Mouse (Mus musculus) left cerebral cortex, postnatal 14 days (tissue): ENCODE measurements around the gene Fut2. TPM values are rescaled to one million over a fixed set of nuclear protein-coding genes. Genes with fewer than 3 reads are reported as not detected.

Source experiments
- DNase-seq, 2 experiments: peaks; one replicate each; pipeline ENCODE4 v3.0.0; 2021 to 2022; ENCODE audit warnings: low spot score in 2 of 2, mixed read lengths in 1 of 2
- intact Hi-C: fragments of 180-260 bp; cut with DNase I; formaldehyde crosslinking; loops from one replicate; pipeline ENCODE4 v1.15.1; 2025
- total RNA-seq, 2 experiments: library from RNA; stranded (reverse); gene quantifications; 2 replicates each; pipeline ENCODE4 v1.2.3; 2021

Fut2 gene
- total RNA-seq, 2 experiments from 2014 or later, result 0.19 to 0.46 TPM

GRCm38 (mm10) chr7:45644183-45644582 is 22.0 kb downstream of the Fut2 start:
- DNase-seq, result peak; percentile 64 to 88
- intact Hi-C loops, result loop anchor here (5.0 kb wide), 1 partner anchor 53 kb away; the partner anchor contains the start of gene Car11

DNA sequence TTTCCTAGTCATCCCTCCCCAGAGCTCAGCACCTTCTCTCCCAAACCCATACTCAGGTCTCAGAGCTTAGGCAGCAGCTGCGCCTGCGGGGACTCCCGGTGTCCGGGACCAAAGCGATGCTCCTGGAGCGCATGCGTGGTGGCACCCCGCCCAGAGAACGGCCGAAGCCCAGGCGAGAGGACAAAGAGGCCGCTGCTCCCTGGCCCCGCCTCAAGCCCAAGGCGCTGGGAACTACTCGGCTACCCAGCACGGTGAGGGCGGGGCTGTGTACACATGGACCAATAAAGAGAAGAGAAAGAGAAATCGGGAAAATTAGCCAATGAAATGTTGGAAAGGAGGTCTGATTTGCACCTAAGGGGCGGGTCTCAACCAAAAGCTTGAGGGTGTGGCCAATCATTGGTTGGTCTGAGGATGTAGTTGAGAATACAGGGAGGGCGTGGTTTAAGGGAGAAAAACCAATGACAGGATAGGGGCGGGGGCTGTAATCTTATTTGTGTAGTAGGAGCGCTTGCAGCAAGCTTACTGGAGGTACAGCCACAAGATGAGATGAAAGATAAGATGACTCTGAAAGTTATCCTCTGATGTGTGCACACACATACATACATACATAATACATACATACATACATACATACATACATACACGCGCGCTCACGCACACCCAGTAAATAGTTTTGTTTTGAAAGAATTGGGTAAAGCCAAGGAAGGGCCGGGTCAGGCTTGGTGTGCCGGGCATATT is 22.6 kb downstream of the Fut2 start:
- peak; percentile 86 to 97 for DNase-seq
- intact Hi-C loops, result loop anchor here (5.0 kb wide), 1 partner anchor 54 kb away; the partner anchor contains the start of gene Car11

DNA sequence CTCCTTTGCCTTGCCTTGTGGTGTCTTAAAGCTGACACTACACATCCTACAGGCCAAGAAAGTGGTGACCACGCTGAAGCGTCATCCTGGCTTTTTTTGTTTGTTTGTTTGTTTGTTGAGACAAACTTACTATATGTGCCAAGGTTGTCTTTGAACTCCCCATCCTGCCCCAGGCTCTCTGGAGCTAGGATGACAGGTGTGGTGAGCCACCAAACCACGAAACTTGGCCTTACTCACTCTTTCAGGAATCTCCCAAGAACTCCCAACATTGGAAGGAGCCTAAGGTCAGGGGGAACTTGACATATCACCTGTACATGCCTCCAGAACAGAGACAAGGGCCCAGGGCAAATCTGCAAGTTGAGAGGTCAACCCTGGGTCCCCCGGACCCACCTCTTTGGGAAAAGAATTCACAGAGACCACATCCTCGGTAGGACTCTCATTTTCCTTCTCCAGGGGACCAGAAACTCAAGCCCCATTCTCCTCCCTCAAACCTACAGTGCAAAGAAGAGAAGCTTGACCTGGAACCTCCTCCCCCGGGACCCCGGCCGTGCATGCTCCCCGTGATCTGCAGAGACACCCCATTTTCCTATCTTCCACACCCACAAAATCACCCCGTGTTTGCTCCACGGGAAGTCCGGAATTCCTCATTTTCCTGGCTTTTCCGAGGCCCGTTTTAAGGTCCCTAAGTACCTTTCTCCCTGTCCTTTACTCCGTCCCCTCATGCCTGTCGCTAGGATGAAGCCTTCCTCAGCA is 23.5 kb downstream of the Fut2 start:
- DNase-seq, result no peak
- intact Hi-C loops, result loop anchor here (5.0 kb wide), 1 partner anchor 55 kb away; the partner anchor contains the start of gene Car11

DNA sequence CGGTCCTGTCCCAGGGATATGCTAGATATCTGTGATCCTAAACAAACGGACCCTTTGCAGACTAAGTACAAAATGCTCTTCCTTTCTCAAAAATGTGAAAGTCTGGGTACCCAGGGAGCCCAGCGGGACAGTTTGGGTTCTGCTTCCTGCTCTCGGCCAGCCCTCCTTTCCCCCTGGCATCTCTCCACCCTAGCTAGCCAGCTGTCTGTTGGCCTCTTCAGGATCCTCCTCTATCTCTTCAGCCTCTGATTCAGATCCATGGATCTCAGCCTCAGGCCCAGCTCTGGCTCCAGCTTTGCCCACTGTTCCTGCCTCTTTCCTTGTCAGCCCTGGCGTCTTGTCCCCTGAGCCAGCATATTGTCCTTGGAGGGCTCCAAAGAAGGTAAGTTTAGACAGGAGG is 24.1 kb downstream of the Fut2 start:
- intact Hi-C loops, result loop anchor here (5.0 kb wide), 1 partner anchor 55 kb away; the partner anchor contains the start of gene Car11
- no peak for DNase-seq

DNA sequence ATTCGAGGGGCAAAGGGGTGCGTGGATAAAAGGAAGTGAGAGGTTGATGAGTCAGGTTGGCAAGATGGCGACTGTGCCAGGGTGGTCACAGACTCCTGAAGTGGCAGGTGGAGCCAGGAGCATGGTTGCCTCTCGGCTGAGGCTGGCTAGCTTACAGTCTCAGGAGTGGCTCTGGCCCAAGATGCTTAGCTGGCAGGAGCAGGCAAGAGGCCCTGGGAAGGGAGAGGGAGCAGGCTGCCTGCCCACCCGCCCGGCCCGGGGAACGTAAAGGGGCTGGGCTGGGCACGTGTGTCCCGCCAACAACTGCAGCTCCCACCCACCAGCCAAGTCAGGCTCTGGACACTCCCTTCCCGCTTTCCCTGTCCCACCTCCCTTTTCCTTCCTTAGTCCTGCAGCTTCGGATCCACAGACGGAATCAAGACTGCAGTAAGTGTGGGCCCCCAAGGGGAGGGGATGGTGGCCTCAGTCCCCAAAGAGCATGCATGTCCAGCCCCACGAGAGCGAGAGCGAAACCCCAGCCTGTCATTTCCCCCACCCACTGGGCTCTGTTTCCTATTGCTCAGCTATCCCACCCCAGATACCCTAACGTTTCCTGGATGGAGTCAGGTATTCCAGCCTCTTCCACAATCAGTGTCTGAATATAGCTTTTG is 24.7 kb downstream of the Fut2 start:
- intact Hi-C loops, result loop anchor here (5.0 kb wide), 1 partner anchor 56 kb away; the partner anchor contains the start of gene Car11
- no peak for DNase-seq

- no peak for DNase-seq
- intact Hi-C loops, result loop anchor here (5.0 kb wide), 1 partner anchor 57 kb away; the partner anchor contains the start of gene Car11
These were observed 25.8 kb downstream of the Fut2 start for GRCm38 (mm10) chr7:45640191-45640957.

DNA sequence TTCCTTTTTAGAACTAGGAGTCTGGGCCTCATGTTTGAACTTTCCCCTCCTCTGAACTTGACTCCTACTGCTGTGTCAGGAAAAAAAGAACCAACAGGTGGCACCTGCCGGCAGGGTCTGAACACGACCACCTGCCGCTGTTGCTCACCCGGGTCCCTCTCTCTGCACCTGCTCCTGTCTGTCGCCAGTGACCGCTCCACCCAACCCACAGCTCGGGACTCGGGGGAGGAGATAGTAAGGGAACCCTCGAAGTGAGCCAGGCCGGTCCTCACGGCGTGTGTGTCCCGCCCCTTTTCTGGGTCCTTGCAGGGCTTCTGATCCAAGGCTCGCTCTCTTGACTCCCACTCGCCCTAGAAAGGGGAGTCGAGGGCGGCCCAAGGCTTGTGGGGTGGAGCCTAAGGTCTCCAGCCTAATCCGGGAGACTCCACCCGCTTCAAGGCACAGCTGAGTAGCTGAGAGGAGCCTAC is 26.6 kb downstream of the Fut2 start, which contains the start of gene Mamstr:
Gene Mamstr (plus strand): TSS at position 417 of the 467 bp plus-strand sequence.
- intact Hi-C loops, result loop anchor here (5.0 kb wide), 1 partner anchor 58 kb away; the partner anchor contains the start of gene Car11
- no peak for DNase-seq

GRCm38 (mm10) chr7:45638623-45639401 is 27.4 kb downstream of the Fut2 start:
- intact Hi-C loops, result no loop called here
- peak; percentile 97 to 98 for DNase-seq

- intact Hi-C loops, result no loop called here
- no peak for DNase-seq
These were observed 28.5 kb downstream of the Fut2 start for GRCm38 (mm10) chr7:45637710-45638109.

DNA sequence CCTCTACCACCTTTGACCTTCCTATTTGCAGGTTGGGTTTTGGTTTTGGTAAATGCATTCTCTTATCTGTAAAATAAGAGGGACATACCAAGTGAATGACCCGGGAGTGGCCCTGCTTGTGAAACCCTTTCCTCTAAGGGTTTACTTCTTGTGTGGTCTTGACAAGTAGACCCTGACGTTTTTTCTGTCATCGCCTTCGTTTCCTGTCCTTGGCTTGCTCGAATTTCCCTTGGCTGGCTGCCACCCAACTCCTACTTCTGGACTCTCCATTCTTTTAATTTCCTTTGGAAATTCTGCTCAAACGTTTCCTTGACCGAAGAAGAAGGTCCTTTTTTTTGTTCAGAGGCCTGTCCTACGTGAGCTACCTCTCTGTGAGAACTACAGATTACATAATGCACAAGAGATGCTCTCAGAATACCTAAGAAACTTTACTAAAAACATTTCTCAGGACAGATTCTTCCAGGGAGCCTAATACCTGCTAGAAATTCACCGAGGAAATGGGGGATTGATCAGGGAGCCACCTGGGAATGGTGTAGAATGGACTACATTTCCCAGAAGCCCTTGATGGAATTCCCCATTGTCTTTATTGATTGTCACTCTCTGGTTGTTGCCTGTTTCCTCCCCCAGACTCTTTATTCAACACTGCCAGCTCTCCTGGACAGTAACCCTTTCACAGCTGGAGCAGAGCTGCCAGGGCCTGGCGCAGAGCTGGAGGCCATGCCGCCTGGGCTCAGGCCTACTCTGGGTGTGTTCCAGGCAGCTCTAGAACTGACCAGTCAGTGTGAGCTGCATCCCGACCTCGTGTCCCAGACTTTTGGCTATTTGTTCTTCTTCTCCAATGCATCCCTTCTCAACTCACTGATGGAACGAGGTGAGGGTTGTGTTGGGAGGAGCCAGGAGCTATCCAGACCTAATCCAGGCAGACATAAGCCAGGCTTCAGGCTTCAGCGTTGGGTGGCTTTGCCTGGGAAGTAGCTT is 30.2 kb downstream of the Fut2 start:
- intact Hi-C loops, result no loop called here

DNA sequence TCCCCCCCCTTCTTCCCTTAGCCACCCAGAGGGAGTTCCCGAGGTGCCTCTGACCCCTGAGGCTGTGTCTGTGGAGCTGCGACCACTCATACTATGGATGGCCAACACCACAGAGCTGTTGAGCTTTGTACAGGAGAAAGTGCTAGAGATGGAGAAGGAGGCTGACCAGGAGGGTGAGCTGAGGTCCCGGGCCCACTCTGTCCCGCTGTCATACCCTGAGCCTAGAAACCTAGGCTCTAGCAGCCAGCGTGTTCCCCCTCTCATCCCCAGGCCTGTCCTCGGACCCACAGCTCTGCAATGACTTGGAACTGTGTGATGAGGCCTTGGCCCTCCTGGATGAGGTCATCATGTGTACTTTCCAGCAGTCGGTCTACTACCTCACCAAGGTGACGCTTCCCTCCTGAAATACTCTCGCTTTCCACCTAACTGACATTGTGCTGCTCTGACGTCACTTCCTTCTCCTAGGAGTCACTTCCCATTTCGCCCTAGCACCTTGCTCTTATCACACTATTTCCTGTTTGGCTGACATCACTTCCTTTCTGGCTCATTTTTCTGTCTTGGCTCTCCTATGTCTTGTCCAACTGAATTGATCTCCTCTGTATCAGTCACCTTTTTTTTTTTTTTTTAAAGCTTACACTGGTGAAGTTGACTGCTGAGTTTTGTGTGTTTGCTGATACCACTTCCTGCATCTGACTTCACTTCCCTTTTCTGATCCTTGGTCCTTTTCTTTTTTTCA is 31.1 kb downstream of the Fut2 start:
- no peak for DNase-seq
- intact Hi-C loops, result no loop called here

More for the DNA sequence above, 30.2 kb downstream of the Fut2 start:
- DNase-seq, result no peak

DNA sequence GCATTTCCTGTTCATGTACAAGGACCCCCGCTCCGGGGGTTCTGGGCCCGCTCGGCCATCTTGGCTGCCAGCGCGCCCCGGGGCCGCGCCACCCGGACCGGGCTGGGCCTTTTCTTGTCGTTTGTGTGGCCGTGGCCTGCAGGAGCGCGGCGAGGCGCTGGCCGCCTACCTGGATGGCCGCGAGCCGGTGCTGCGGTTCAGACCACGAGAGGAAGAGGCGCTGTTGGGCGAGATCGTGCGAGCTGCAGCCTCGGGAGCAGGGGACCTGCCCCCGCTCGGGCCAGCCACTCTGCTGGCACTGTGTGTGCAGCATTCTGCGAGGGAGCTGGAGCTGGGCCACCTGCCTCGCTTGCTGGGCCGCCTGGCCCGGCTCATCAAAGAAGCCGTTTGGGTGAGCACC is 33.7 kb downstream of the Fut2 start:
- DNase-seq, result peak in 1 of 2 experiments; percentile 42
- intact Hi-C loops, result no loop called here

GRCm38 (mm10) chr7:45630064-45630907 is 35.9 kb downstream of the Fut2 start:
- intact Hi-C loops, result no loop called here
- DNase-seq, result no peak

DNA sequence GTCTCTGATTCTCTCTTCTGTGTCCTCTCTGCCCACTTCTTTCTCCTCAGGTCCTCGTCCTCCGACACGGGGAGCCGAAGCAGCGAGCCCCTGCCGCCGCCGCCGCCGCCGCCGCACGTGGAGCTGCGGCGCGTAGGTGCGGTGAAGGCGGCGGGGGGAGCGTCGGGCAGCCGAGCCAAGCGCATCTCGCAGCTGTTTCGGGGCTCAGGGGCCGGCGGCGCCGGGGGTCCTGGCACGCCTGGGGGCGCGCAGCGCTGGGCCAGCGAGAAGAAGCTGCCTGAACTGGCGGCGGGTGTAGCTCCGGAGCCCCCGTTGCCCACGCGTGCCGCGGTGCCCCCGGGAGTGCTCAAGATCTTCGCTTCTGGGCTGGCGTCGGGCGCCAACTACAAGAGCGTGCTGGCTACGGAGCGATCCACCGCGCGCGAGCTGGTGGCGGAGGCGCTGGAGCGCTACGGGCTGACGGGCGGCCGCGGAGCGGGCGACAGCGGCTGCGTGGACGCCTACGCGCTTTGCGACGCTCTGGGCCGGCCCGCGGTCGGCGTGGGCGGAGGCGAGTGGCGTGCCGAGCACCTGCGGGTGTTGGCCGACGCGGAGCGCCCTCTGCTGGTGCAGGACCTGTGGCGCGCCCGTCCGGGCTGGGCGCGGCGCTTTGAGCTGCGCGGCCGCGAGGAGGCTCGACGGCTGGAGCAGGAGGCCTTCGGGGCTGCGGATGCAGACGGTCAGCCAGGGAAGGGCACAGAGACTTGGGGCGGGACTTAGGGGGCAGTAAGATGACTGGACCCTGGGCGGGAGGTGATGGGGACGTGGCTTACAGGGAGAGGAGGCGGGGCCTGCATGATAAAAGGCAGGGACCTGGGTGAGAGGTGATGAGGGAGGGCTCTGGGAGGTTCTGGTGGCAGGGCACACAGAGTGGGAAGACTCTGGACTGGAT is 37.6 kb downstream of the Fut2 start:
- DNase-seq, result peak; percentile 84 to 89
- intact Hi-C loops, result no loop called here
